Comparison of ENCODE assay signal across 8 mouse cellular contexts in genomic region chr3:90708523-90709202, GRCm38 (mm10). TPM values are rescaled to one million over a fixed set of nuclear protein-coding genes. Genes with fewer than 3 reads are reported as not detected.
DNase-seq lines count a peak whose midpoint lies in the region; ATAC-seq and TF ChIP-seq lines count a peak whose summit lies in the region.

No protein-coding gene starts in this region.

- no peaks in the 10 kb centered on the region for H3K9me3 ChIP-seq in liver, embryonic 11.5 days (ENCODE audit: control insufficient read depth, low read length)
- H3K9me3 ChIP-seq in hindbrain, embryonic 13.5 days, result no peaks in the 10 kb centered on the region
- H3K9me3 ChIP-seq in lung, embryonic 14.5 days (ENCODE audit: low read depth, low read length), result no peaks in the 10 kb centered on the region

- no peaks in the 10 kb centered on the region for H3K4me1 ChIP-seq in liver, embryonic 11.5 days (replicated peaks; ENCODE audit: control insufficient read depth, insufficient read depth, low read length)
- H3K4me1 ChIP-seq in hindbrain, embryonic 13.5 days (replicated peaks), result no peaks in the 10 kb centered on the region
- no peaks in the 10 kb centered on the region for H3K4me1 ChIP-seq in lung, embryonic 14.5 days (ENCODE audit: insufficient read depth)

- no peak overlapping the region for H3K4me3 ChIP-seq in liver, embryonic 11.5 days (ENCODE audit: low read depth, low read length)
- H3K4me3 ChIP-seq in hindbrain, embryonic 13.5 days, result no peak overlapping the region
- no peak overlapping the region for H3K4me3 ChIP-seq in lung, embryonic 14.5 days (ENCODE audit: low read depth, low read length)

- H3K27me3 ChIP-seq in liver, embryonic 11.5 days (replicated peaks; ENCODE audit: control insufficient read depth, insufficient read depth, low read length), result no peaks in the 10 kb centered on the region
- no peaks in the 10 kb centered on the region for H3K27me3 ChIP-seq in hindbrain, embryonic 13.5 days
- no peaks in the 10 kb centered on the region for H3K27me3 ChIP-seq in lung, embryonic 14.5 days (ENCODE audit: insufficient read depth, low read length)

- H3K36me3 ChIP-seq in liver, embryonic 11.5 days (ENCODE audit: control insufficient read depth, insufficient read depth, low read length), result no peaks in the 10 kb centered on the region
- no peaks in the 10 kb centered on the region for H3K36me3 ChIP-seq in hindbrain, embryonic 13.5 days
- no peaks in the 10 kb centered on the region for H3K36me3 ChIP-seq in lung, embryonic 14.5 days (ENCODE audit: insufficient read depth)

- peak; percentile 13 to 70 for DNase-seq in adrenal gland, adult (ENCODE audit: inconsistent age in 2 of 2, low spot score in 1 of 2)
- no peak for DNase-seq in adrenal gland, postnatal 4 days (ENCODE audit: low spot score in 2 of 2)
- DNase-seq in liver, embryonic 11.5 days (ENCODE audit: low spot score), result no peak
- DNase-seq in liver, result no peak
- DNase-seq in cerebellum, postnatal 14 days, result peak; percentile 30 to 37
- peak; percentile 66 for DNase-seq in lung, embryonic 14.5 days
- DNase-seq in right cerebral cortex, postnatal 10 days (ENCODE audit: low spot score in 2 of 2), result peak; percentile 25 to 56

- TF ChIP-seq CTCF in lung, embryonic 14.5 days (IDR thresholded peaks at IDR 0.05; ENCODE audit: low read depth), result peak; percentile 72

- 0 out of 2 replicates have a peak, but pooled peaks have one; percentile 20 for ATAC-seq in liver, embryonic 11.5 days (replicated peaks; ENCODE audit: low FRiP score)
- peak; percentile 49; the same call in 1 of the 2 replicates for ATAC-seq in hindbrain, embryonic 13.5 days (ENCODE audit: low FRiP score)
- ATAC-seq in lung, embryonic 14.5 days (ENCODE audit: insufficient read depth), result peak; percentile 56; the same call in 1 of the 2 replicates

- H3K4me2 ChIP-seq in liver, embryonic 11.5 days, result no peak overlapping the region
- no peak overlapping the region for H3K4me2 ChIP-seq in hindbrain, embryonic 13.5 days
- no peak overlapping the region for H3K4me2 ChIP-seq in lung, embryonic 14.5 days

- no peak overlapping the region for H3K27ac ChIP-seq in liver, embryonic 11.5 days (ENCODE audit: low read depth, low read length)
- H3K27ac ChIP-seq in hindbrain, embryonic 13.5 days, result no peak overlapping the region
- H3K27ac ChIP-seq in lung, embryonic 14.5 days (ENCODE audit: low read depth), result no peak overlapping the region

- WGBS in liver, embryonic 11.5 days, result 22% methylated on average over 4 of the region's 4 CpGs
- 26% methylated on average over 4 of the region's 4 CpGs for WGBS in hindbrain, embryonic 13.5 days
- WGBS in lung, embryonic 14.5 days, result 21% methylated on average over 4 of the region's 4 CpGs

- no peak overlapping the region for H3K9ac ChIP-seq in liver, embryonic 11.5 days (ENCODE audit: low read depth, low read length)
- H3K9ac ChIP-seq in hindbrain, embryonic 13.5 days, result no peak overlapping the region
- H3K9ac ChIP-seq in lung, embryonic 14.5 days, result no peak overlapping the region

RNA-seq across cellular contexts. Expression of gene S100a9, which starts 13.1 kb away (rescaled TPM):
- 100 to 1,000 TPM in 1 of 2 experiments, 10 to 100 TPM in 1; 64.8 to 191 TPM for total RNA-seq in adrenal gland, postnatal 4 days (2021)
- polyA plus RNA-seq in liver, embryonic 11.5 days (2014; fragmentation: Nextera tagmentation; extraction: Ambion mirVana), result 93.3 and 95.1 TPM in 2 replicates
- 5.9 and 7.7 TPM in 2 replicates for polyA plus RNA-seq in hindbrain, embryonic 13.5 days (2015; fragmentation: Nextera tagmentation; extraction: Ambion mirVana)
- polyA plus RNA-seq in lung, embryonic 14.5 days (2014; fragmentation: Nextera tagmentation; extraction: Ambion mirVana), result 1.9 and 14.0 TPM in 2 replicates

RNA-seq across cellular contexts. Expression of gene Pglyrp4, which starts 18.0 kb away (rescaled TPM):
- total RNA-seq in adrenal gland, postnatal 4 days (2021), result not detected
- polyA plus RNA-seq in liver, embryonic 11.5 days (2014; fragmentation: Nextera tagmentation; extraction: Ambion mirVana), result not detected in 2 replicates
- not detected in 2 replicates for polyA plus RNA-seq in hindbrain, embryonic 13.5 days (2015; fragmentation: Nextera tagmentation; extraction: Ambion mirVana)
- polyA plus RNA-seq in lung, embryonic 14.5 days (2014; fragmentation: Nextera tagmentation; extraction: Ambion mirVana), result not detected in 2 replicates

RNA-seq across cellular contexts. Expression of gene S100a8, which starts 39.9 kb away (rescaled TPM):
- 100 to 1,000 TPM in 1 of 2 experiments, 10 to 100 TPM in 1; 48.2 to 155 TPM for total RNA-seq in adrenal gland, postnatal 4 days (2021)
- 140 and 141 TPM in 2 replicates for polyA plus RNA-seq in liver, embryonic 11.5 days (2014; fragmentation: Nextera tagmentation; extraction: Ambion mirVana)
- polyA plus RNA-seq in hindbrain, embryonic 13.5 days (2015; fragmentation: Nextera tagmentation; extraction: Ambion mirVana), result 8.9 and 11.2 TPM in 2 replicates
- 5.6 and 32.5 TPM in 2 replicates for polyA plus RNA-seq in lung, embryonic 14.5 days (2014; fragmentation: Nextera tagmentation; extraction: Ambion mirVana)

RNA-seq across cellular contexts. Expression of gene S100a7a, which starts 54.8 kb away (rescaled TPM):
- not detected for total RNA-seq in adrenal gland, postnatal 4 days (2021)
- not detected in 2 replicates for polyA plus RNA-seq in liver, embryonic 11.5 days (2014; fragmentation: Nextera tagmentation; extraction: Ambion mirVana)
- not detected in 2 replicates for polyA plus RNA-seq in hindbrain, embryonic 13.5 days (2015; fragmentation: Nextera tagmentation; extraction: Ambion mirVana)
- not detected in 2 replicates for polyA plus RNA-seq in lung, embryonic 14.5 days (2014; fragmentation: Nextera tagmentation; extraction: Ambion mirVana)

Comparison
In these comparisons a context has a peak if more than half of its experiments do, and no peak if none do; other contexts are left out.
1. DNase-seq: peak in adrenal gland, adult (2 of 2), cerebellum, postnatal 14 days (2 of 2), lung, embryonic 14.5 days (single experiment) and right cerebral cortex, postnatal 10 days (2 of 2); none in adrenal gland, postnatal 4 days (0 of 2), liver, embryonic 11.5 days (single experiment) and liver (single experiment).
2. Peak in every context shown above with its lines, with median percentiles within 50 percentile points of each other: ATAC-seq.